Mouse (Mus musculus) heart, embryonic 16.5 days (tissue): ENCODE measurements at regions not wholly inside any gene's neighbourhood (a gene's known extent, or its start where the extent isn't known, plus 50 kb on each side); places are given as distances from the start of the nearest gene placed in this dataset.

Source experiments
- ATAC-seq: fragments of 200-750 bp; cut with Nextera tagmentation; replicated peaks from 2 replicates; pipeline ENCODE4 v1.8.0; 2017; ENCODE audit warnings: moderate number of reproducible peaks; ENCODE audit not compliant: insufficient read depth, low FRiP score; ENCODE audit errors: extremely low read depth
- H3K27ac ChIP-seq: fragments of 300-500 bp; sonication (generic); 2 replicates; pipeline ENCODE4 v1.5.1; 2014; ENCODE audit warnings: mild to moderate bottlenecking, low read length, control low read depth, moderate library complexity
- H3K27me3 ChIP-seq: fragments of 300-500 bp; sonication (generic); 2 replicates; pipeline ENCODE4 v1.6.1; 2014; ENCODE audit warnings: low read length, mixed read lengths; ENCODE audit not compliant: control insufficient read depth, insufficient read depth
- H3K36me3 ChIP-seq: fragments of 300-500 bp; sonication (generic); 2 replicates; pipeline ENCODE4 v1.6.1; 2014; ENCODE audit not compliant: control insufficient read depth, insufficient read depth
- H3K4me1 ChIP-seq: fragments of 300-500 bp; sonication (generic); 2 replicates; pipeline ENCODE4 v1.6.1; 2014; ENCODE audit warnings: low read length, mixed read lengths; ENCODE audit not compliant: control insufficient read depth, insufficient read depth
- H3K4me2 ChIP-seq: fragments of 300-500 bp; sonication (generic); 2 replicates; pipeline ENCODE4 v1.6.1; 2014; ENCODE audit warnings: low read depth, mild to moderate bottlenecking, control low read depth, low read length
- H3K4me3 ChIP-seq: fragments of 300-500 bp; sonication (generic); 2 replicates; pipeline ENCODE4 v1.5.1; 2014; ENCODE audit warnings: mild to moderate bottlenecking, control low read depth, low read length
- H3K9ac ChIP-seq: fragments of 300-500 bp; sonication (generic); 2 replicates; pipeline ENCODE4 v1.6.1; 2014; ENCODE audit warnings: low read length, control low read depth
- H3K9me3 ChIP-seq: fragments of 300-500 bp; sonication (generic); replicated peaks from 2 replicates; pipeline ENCODE4 v1.6.1; 2016; ENCODE audit warnings: low read length; ENCODE audit not compliant: control insufficient read depth
- WGBS: fragments of 180-500 bp; shearing (Covaris S2); extraction: QIAGEN DNeasy Blood & Tissue Kit; methylation state at CpG from one replicate; pipeline ENCODE4 v1.1.7; 2014; 5-methylcytosine and 5-hydroxymethylcytosine counted together

DNA sequence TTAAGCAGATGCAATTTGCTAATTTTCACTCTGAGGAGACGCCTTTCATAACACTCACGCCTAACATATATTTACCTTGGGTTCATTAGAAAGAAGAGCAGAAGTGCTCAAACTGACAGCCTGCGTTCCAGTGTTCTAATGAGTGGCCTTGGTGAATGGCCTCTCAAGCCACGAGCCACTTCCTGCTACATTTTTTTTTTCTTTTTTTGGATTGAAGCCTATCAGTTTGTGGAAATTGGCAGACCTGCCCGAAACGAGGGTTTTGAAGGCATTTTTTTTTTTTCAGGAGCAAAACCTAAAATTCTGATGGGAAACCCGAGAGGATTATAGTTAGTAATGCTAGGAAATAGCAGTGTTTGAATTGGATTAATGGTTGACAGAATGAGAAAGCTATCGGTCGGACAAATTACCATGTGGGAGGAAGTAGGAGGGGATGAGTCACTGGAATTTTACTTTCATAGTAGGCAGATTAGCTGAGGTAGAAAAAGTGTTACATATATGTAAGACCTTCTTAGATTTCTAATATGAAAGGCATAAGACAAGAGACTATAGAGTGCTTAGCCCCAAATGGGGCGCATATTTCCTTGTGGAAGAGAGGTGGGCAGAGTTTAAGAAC lies 113.7 kb upstream of the Cwc22 start:
- peak overlapping the region; percentile 10; the same call in 1 of the 2 replicates for H3K4me3 ChIP-seq

DNA sequence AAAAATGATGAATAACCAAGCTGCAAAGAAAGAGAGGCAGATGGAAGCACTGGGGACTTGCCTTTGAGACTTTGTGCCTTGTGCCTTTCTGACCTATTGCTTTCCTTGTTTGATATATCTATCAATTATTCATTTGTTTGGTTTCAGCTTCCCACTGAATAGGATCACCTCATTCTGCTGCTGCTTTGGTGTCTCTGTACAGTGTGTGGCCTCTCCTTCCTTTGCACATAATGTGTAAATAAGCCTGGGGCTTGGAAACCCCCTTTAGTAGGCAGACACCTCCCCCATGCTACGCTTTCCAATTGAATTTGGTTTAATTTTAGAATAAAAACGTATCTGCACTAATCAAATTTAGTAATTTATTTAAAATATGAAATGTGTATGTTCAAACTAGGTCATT lies 112.8 kb upstream of the Cwc22 start:
- Histone ChIP-seq H3K9me3 (no peaks in the 10 kb centered on the region), H3K36me3 (no peaks in the 10 kb centered on the region), H3K4me2 (no peak overlapping the region), H3K4me3 (no peak overlapping the region), H3K9ac (no peak overlapping the region), H3K27ac (no peak overlapping the region), H3K27me3 (no peaks in the 10 kb centered on the region), H3K4me1 (no peaks in the 10 kb centered on the region)
- WGBS, result 64% methylated on average over 2 of the region's 2 CpGs
- no peak for ATAC-seq

More for the DNA sequence above, 113.7 kb upstream of the Cwc22 start:
- Histone ChIP-seq H3K4me2 (peak overlapping the region; percentile 38), H3K4me1 (no peaks in the 10 kb centered on the region), H3K27ac (no peak overlapping the region), H3K9me3 (no peaks in the 10 kb centered on the region), H3K27me3 (no peaks in the 10 kb centered on the region), H3K9ac (no peak overlapping the region), H3K36me3 (no peaks in the 10 kb centered on the region)
- no peak for ATAC-seq
- 48% methylated on average over 10 of the region's 10 CpGs for WGBS

DNA sequence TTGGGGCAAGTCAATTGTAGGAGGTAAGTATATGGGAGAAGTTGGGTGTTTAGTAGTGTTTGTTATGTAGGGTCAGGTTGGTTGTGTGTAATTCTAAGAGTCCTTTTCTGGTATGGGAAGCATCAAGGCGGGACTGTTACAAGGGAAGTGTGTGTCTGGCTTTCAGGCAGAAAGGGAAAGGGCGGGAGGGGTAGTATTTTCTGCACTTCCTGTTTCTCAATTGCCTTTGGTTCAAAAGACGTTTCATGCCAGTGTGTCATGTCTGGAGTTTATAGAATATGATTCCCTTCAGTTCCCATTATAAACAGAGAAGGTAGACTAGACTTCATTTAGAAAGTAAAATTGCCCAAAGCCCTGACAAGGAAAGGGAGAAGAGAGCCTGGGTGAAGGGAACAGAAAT lies 107.7 kb upstream of the Cwc22 start:
- no peak overlapping the region for H3K9ac ChIP-seq
- peaks cover 2% of the 10 kb centered on the region; the same call in 1 of the 2 replicates for H3K4me1 ChIP-seq
- H3K27ac ChIP-seq, result no peak overlapping the region
- H3K27me3 ChIP-seq, result no peaks in the 10 kb centered on the region
- H3K9me3 ChIP-seq, result no peaks in the 10 kb centered on the region
- no peaks in the 10 kb centered on the region for H3K36me3 ChIP-seq
- H3K4me3 ChIP-seq, result no peak overlapping the region
- no peak overlapping the region for H3K4me2 ChIP-seq
- WGBS, result 54% methylated on average over 3 of the region's 3 CpGs
- ATAC-seq, result no peak

DNA sequence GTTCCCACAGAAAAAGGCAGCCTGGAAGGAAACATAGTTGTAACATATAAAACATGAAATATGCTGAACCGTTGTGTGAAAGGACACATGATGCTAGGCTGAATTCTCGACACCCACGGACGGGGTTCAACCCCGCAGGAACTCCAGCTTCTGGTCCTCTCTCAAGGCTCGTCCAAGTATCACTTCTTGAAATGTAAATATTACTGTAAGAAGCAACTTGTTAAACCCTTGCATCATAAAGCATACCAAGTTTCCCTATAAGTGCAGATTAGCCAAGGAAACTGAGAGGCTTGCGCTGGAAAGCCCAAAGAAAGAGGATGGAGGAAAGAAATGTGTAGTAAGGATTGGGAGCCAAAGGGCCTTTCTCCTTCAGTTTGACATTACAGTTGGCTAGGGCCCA lies 104.4 kb upstream of the Cwc22 start:
- H3K9ac ChIP-seq, result no peak overlapping the region
- H3K9me3 ChIP-seq, result no peaks in the 10 kb centered on the region
- H3K4me1 ChIP-seq, result peaks cover 7% of the 10 kb centered on the region
- no peak overlapping the region for H3K4me2 ChIP-seq
- no peaks in the 10 kb centered on the region for H3K36me3 ChIP-seq
- H3K4me3 ChIP-seq, result no peak overlapping the region
- WGBS, result 77% methylated on average over 7 of the region's 7 CpGs
- no peak for ATAC-seq
- H3K27ac ChIP-seq, result no peak overlapping the region
- H3K27me3 ChIP-seq, result no peaks in the 10 kb centered on the region

DNA sequence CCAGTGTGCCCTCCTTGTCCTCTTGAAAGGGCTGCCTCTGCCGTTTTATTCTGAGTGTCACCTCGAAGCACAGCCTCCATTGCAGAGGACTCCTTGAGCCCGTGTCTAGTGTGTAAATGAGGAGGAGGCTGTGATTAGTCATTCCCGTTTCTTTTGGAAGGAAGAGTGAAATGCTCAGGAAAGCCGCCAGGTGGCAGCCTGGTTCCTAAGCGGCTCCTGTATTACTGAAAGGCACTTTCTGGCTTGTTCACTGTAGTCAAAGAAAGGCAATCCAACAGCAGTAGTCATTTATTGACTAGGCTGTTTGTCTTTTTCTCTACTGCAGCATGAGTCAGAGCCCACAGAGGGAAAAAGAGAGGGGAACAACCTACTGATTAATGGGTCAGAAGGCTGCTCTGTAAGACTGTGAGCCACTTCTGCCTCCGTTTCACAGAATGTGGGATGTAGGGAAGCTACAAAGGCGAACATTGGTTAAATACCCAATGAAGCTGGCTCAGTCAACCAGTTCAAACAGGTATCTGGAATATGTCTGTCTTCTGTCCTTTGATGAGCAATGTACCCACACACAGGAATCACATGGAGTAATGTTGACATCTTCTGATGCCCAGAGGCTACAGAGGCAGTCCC lies 103.2 kb upstream of the Cwc22 start:
- H3K36me3 ChIP-seq, result no peaks in the 10 kb centered on the region
- WGBS, result 20% methylated on average over 8 of the region's 8 CpGs
- peaks cover 7% of the 10 kb centered on the region for H3K4me1 ChIP-seq
- no peak overlapping the region for H3K27ac ChIP-seq
- H3K4me3 ChIP-seq, result peak overlapping the region; percentile 33
- H3K4me2 ChIP-seq, result peak overlapping the region; percentile 65
- no peaks in the 10 kb centered on the region for H3K9me3 ChIP-seq
- ATAC-seq, result no peak
- no peak overlapping the region for H3K9ac ChIP-seq
- H3K27me3 ChIP-seq, result no peaks in the 10 kb centered on the region

DNA sequence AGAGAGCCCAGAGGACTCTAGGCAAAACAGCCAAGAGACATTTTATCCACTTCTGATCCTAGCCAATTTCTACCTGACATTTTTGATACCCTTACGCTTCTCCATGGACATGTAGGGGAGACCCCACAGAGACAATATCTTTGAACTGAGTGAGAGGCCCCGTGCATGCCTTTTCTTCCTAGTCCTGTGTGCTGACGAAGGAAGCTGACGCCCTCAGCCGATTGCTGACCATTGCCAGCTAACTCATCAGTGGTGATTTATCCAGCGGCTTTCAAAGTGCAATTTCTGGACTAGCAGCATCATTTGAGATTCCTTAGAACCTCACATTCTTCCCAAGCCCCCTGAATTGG lies 102.5 kb upstream of the Cwc22 start:
- Histone ChIP-seq H3K27me3 (no peaks in the 10 kb centered on the region), H3K27ac (no peak overlapping the region), H3K4me2 (peak overlapping the region; percentile 65), H3K4me1 (peaks cover 7% of the 10 kb centered on the region), H3K9me3 (no peaks in the 10 kb centered on the region), H3K9ac (no peak overlapping the region; the same call in 1 of the 2 replicates), H3K36me3 (no peaks in the 10 kb centered on the region), H3K4me3 (peak overlapping the region; percentile 33)
- no peak for ATAC-seq
- WGBS, result 44% methylated on average over 6 of the region's 6 CpGs

DNA sequence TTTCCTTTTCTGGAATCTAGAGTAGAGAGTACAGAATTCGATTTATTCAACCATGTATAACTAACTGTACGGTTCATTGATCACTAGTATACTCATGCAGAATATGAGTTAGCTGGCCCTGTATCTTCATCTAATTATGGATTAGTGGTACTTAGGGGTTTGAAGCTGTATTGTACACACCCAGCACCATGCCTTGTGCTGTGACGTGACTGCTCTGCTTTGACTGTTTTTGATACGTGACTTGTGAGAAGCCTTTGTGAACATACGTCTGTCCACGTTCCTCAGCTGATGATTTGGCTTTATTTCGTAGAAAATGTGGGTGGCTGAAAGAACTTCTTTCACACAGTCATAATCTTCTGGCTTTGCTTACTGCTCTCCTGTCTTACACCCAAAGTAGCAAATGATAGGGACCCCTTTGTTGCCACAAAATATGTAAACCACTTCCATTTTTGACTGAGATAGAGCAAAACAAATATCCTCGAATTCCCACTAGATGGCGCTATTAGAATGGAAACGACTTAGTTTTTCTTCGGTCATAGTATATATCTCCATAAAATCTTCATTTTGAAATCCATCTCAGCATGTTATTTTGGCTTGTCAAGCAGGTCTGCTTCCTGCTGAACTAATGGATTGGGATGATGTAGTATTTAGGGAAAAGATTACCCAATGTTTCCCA lies 102.0 kb upstream of the Cwc22 start:
- peak overlapping the region; percentile 33 for H3K4me3 ChIP-seq

DNA sequence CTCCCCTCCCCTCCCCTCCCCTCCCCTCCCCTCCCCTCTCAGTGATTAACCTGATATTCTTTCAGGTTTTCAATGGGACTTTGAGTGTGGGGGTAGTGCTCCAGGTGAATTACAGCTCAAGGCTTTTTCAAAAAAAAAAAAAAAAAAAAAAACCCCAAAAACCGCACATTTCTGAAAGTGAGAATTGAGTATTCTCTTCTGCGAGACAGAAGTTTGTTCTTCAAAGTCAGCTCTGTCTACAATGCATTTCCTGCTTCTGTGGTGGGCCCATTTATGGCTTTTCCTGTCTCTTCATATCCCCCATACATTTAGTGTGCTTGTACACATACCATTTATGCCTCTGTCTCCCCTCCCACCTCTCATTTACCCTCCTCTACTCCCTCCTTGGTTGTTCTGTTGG lies 81.1 kb upstream of the Cwc22 start:
- WGBS, result 62% methylated on average over 2 of the region's 2 CpGs
- Histone ChIP-seq H3K4me1 (no peaks in the 10 kb centered on the region), H3K9ac (no peak overlapping the region), H3K27ac (no peak overlapping the region), H3K4me2 (no peak overlapping the region), H3K36me3 (no peaks in the 10 kb centered on the region), H3K9me3 (no peaks in the 10 kb centered on the region; the same call in 1 of the 2 replicates), H3K4me3 (no peak overlapping the region), H3K27me3 (no peaks in the 10 kb centered on the region)
- no peak for ATAC-seq

More for the DNA sequence above, 102.0 kb upstream of the Cwc22 start:
- ATAC-seq, result no peak
- Histone ChIP-seq H3K36me3 (no peaks in the 10 kb centered on the region), H3K4me2 (peak overlapping the region; percentile 65), H3K27me3 (no peaks in the 10 kb centered on the region), H3K27ac (no peak overlapping the region), H3K9ac (no peak overlapping the region; the same call in 1 of the 2 replicates), H3K4me1 (peaks cover 7% of the 10 kb centered on the region), H3K9me3 (no peaks in the 10 kb centered on the region)
- 40% methylated on average over 11 of the region's 11 CpGs for WGBS

DNA sequence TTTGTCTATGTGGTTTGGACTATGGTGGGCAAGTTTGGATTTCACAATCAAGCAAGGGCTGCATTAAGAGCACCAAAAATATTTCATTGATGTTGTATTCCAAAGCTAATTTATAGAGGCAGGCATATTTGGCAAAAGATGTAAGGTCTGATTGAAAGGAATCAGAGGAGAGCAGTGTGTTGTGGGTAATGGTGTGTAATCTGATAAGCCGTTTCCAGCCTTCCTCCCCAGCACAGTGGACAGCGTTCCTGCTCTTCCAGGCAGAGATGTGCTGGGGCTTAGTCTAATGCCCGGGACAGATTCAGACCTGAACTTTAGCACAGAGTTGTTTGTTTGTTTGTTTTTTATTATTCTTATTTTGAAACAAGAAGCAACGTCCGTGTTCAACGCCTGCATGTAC lies 80.6 kb upstream of the Cwc22 start:
- H3K4me3 ChIP-seq, result no peak overlapping the region
- H3K36me3 ChIP-seq, result no peaks in the 10 kb centered on the region
- 44% methylated on average over 6 of the region's 6 CpGs for WGBS
- no peak overlapping the region for H3K27ac ChIP-seq
- H3K9ac ChIP-seq, result no peak overlapping the region
- H3K4me1 ChIP-seq, result no peaks in the 10 kb centered on the region
- H3K9me3 ChIP-seq, result no peaks in the 10 kb centered on the region; the same call in 1 of the 2 replicates
- H3K4me2 ChIP-seq, result no peak overlapping the region
- no peak for ATAC-seq
- no peaks in the 10 kb centered on the region for H3K27me3 ChIP-seq
